Mouse (Mus musculus) stomach, postnatal 0 days (tissue): ENCODE results near the gene Fam214b. TPM values are rescaled to one million over a fixed set of nuclear protein-coding genes. Genes with fewer than 3 reads are reported as not detected.

ENCODE experiments used
- ATAC-seq: fragments of 200-750 bp; cut with Nextera tagmentation; 2 replicates; pipeline ENCODE4 v1.8.0; 2017; ENCODE audit not compliant: low FRiP score, low TSS enrichment
- DNase-seq: peaks from one replicate; pipeline ENCODE4 v3.0.0-alpha.2; 2016; ENCODE audit warnings: low spot score
- H3K27ac ChIP-seq: fragments of 300-500 bp; sonication (generic); replicated peaks from 2 replicates; pipeline ENCODE4 v1.5.1; 2014; ENCODE audit warnings: mild to moderate bottlenecking, control low read depth
- H3K27me3 ChIP-seq: fragments of 300-500 bp; sonication (generic); 2 replicates; pipeline ENCODE4 v1.6.1; 2014; ENCODE audit warnings: low read length; ENCODE audit not compliant: control insufficient read depth, insufficient read depth
- H3K36me3 ChIP-seq: fragments of 300-500 bp; sonication (generic); 2 replicates; pipeline ENCODE4 v1.6.1; 2014; ENCODE audit warnings: low read length, mixed read lengths; ENCODE audit not compliant: control insufficient read depth, insufficient read depth
- H3K4me1 ChIP-seq: fragments of 300-500 bp; sonication (generic); replicated peaks from 2 replicates; pipeline ENCODE4 v1.6.1; 2014; ENCODE audit warnings: antibody characterized with exemption; ENCODE audit not compliant: control insufficient read depth, insufficient read depth
- H3K4me2 ChIP-seq: fragments of 300-500 bp; sonication (generic); replicated peaks from 2 replicates; pipeline ENCODE4 v1.6.1; 2014; ENCODE audit warnings: low read depth, mild to moderate bottlenecking, control low read depth, moderate library complexity
- H3K4me3 ChIP-seq: fragments of 300-500 bp; sonication (generic); 2 replicates; pipeline ENCODE4 v1.5.1; 2014; ENCODE audit warnings: low read depth, low read length, control low read depth
- H3K9ac ChIP-seq: fragments of 300-500 bp; sonication (generic); 2 replicates; pipeline ENCODE4 v1.6.1; 2014; ENCODE audit warnings: mild to moderate bottlenecking, low read length, control low read depth, mixed read lengths
- H3K9me3 ChIP-seq: fragments of 300-500 bp; sonication (generic); 2 replicates; pipeline ENCODE4 v1.6.1; 2016; ENCODE audit warnings: low read length; ENCODE audit not compliant: control insufficient read depth
- CTCF ChIP-seq: IDR thresholded peaks from 2 replicates; pipeline ENCODE4 v1.5.1; 2016; ENCODE audit warnings: antibody characterized with exemption, low read depth, mild to moderate bottlenecking, moderate library complexity
- EP300 ChIP-seq: optimal IDR thresholded peaks from 2 replicates; pipeline ENCODE3; 2016; ENCODE audit warnings: antibody characterized with exemption
- WGBS: fragments of 180-500 bp; shearing (Covaris S2); extraction: QIAGEN DNeasy Blood & Tissue Kit; methylation state at CpG from one replicate; pipeline ENCODE4 v1.1.7; 2014; 5-methylcytosine and 5-hydroxymethylcytosine counted together
- polyA plus RNA-seq: library from polyadenylated mRNA; unstranded; fragments of >200 nt; fragmentation: Nextera tagmentation; extraction: Ambion mirVana; gene quantifications from 2 replicates; pipeline ENCODE4 v1.2.1, GENCODE M21; 2015

Fam214b gene
- polyA plus RNA-seq, 1 experiment from 2014 or later = 9.0 TPM

GRCm38 (mm10) chr4:43052627-43053026 lies 6.6 kb upstream of the Fam214b start:
- ATAC-seq (peak; percentile 55; the same call in 1 of the 2 replicates), DNase-seq (no peak)
- Histone ChIP-seq H3K4me2 (no peak overlapping the region), H3K9me3 (no peaks in the 10 kb centered on the region), H3K4me3 (no peak overlapping the region), H3K27me3 (no peaks in the 10 kb centered on the region), H3K27ac (no peak overlapping the region), H3K9ac (no peak overlapping the region), H3K36me3 (no peaks in the 10 kb centered on the region), H3K4me1 (no peaks in the 10 kb centered on the region)
- 8% methylated on average over 4 of the region's 4 CpGs for WGBS
- TF ChIP-seq CTCF (peak; percentile 77), EP300 (no peak)

- no peak overlapping the region for H3K9ac ChIP-seq
- H3K27ac ChIP-seq = no peak overlapping the region
- no peaks in the 10 kb centered on the region for H3K27me3 ChIP-seq
- no peaks in the 10 kb centered on the region for H3K36me3 ChIP-seq
- no peak for TF ChIP-seq EP300
- peak; percentile 96 for TF ChIP-seq CTCF
- H3K4me2 ChIP-seq = no peak overlapping the region; the same call in 1 of the 2 replicates
- no peaks in the 10 kb centered on the region for H3K9me3 ChIP-seq
- no peak overlapping the region for H3K4me3 ChIP-seq
- DNase-seq = peak; percentile 67
- no peak for ATAC-seq
- 5% methylated on average over 5 of the region's 5 CpGs for WGBS
- H3K4me1 ChIP-seq = no peaks in the 10 kb centered on the region
Observed at GRCm38 (mm10) chr4:43047231-43047630, 1.2 kb upstream of the Fam214b start.

- WGBS = 41% methylated on average over 5 of the region's 5 CpGs
- ATAC-seq = no peak
Observed at GRCm38 (mm10) chr4:43046607-43047006, 587 bp upstream of the Fam214b start.

GRCm38 (mm10) chr4:43045285-43045658 lies 748 bp downstream of the Fam214b start:
- Histone ChIP-seq H3K4me3 (peak overlapping the region; percentile 55), H3K9me3 (no peaks in the 10 kb centered on the region), H3K27me3 (no peaks in the 10 kb centered on the region), H3K36me3 (no peaks in the 10 kb centered on the region), H3K4me2 (peak overlapping the region; percentile 86), H3K27ac (peak overlapping the region; percentile 87), H3K4me1 (no peaks in the 10 kb centered on the region), H3K9ac (peak overlapping the region; percentile 52; the same call in 1 of the 2 replicates)
- WGBS = 3% methylated on average over 13 of the region's 13 CpGs
- TF ChIP-seq EP300 (no peak), CTCF (no peak)
- ATAC-seq (0 out of 2 replicates have a peak, but pooled peaks have one; percentile 0), DNase-seq (no peak)

More at GRCm38 (mm10) chr4:43046607-43047006, 587 bp upstream of the Fam214b start:
- Histone ChIP-seq H3K27me3 (no peaks in the 10 kb centered on the region), H3K9ac (no peak overlapping the region), H3K4me2 (peak overlapping the region; percentile 86; the same call in 1 of the 2 replicates), H3K4me1 (no peaks in the 10 kb centered on the region), H3K9me3 (no peaks in the 10 kb centered on the region), H3K36me3 (no peaks in the 10 kb centered on the region), H3K27ac (no peak overlapping the region), H3K4me3 (no peak overlapping the region)
- no peak for TF ChIP-seq EP300
- no peak for TF ChIP-seq CTCF
- no peak for DNase-seq

GRCm38 (mm10) chr4:43044673-43045072 lies 1.3 kb downstream of the Fam214b start:
- 18% methylated on average over 4 of the region's 4 CpGs for WGBS
- Histone ChIP-seq H3K9ac (peak overlapping the region; percentile 41), H3K4me2 (peak overlapping the region; percentile 86), H3K36me3 (no peaks in the 10 kb centered on the region), H3K27me3 (no peaks in the 10 kb centered on the region), H3K27ac (peak overlapping the region; percentile 87), H3K9me3 (no peaks in the 10 kb centered on the region), H3K4me3 (peak overlapping the region; percentile 55), H3K4me1 (no peaks in the 10 kb centered on the region)
- ATAC-seq (no peak), DNase-seq (peak; percentile 65)
- TF ChIP-seq EP300 (no peak), CTCF (no peak)

GRCm38 (mm10) chr4:43043644-43044357 lies 2.2 kb downstream of the Fam214b start:
- no peak overlapping the region for H3K4me3 ChIP-seq
- TF ChIP-seq CTCF = no peak
- TF ChIP-seq EP300 = no peak
- peak; percentile 6; the same call in 1 of the 2 replicates for ATAC-seq

More at GRCm38 (mm10) chr4:43043644-43044357, 2.2 kb downstream of the Fam214b start:
- peak; percentile 79 for DNase-seq
- whole genome bisulfite sequencing = 11% methylated on average over 7 of the region's 7 CpGs
- Histone ChIP-seq H3K27me3 (no peaks in the 10 kb centered on the region), H3K9me3 (no peaks in the 10 kb centered on the region), H3K4me1 (no peaks in the 10 kb centered on the region), H3K27ac (peak overlapping the region; percentile 87), H3K36me3 (no peaks in the 10 kb centered on the region), H3K4me2 (peak overlapping the region; percentile 86), H3K9ac (0 out of 2 replicates have a peak overlapping the region, but pooled peaks have one; percentile 14)
